Mouse (Mus musculus) cerebellum, adult (tissue): ENCODE data around the gene Fcnb.

Experiments
- ATAC-seq: cut with Nextera tagmentation; 2 replicates; pipeline ENCODE4 v1.9.2; 2017; ENCODE audit warnings: mild to moderate bottlenecking, moderate library complexity, mixed read lengths; ENCODE audit not compliant: insufficient number of reproducible peaks, low FRiP score, low TSS enrichment

Fcnb gene

GRCm38 (mm10) chr2:28036788-28037187 lies 47.9 kb downstream of the Fcnb start:
- ATAC-seq, result no peak

- no peak for ATAC-seq
These were observed 50.5 kb downstream of the Fcnb start for GRCm38 (mm10) chr2:28034011-28034710.

GRCm38 (mm10) chr2:28032469-28032868 lies 52.2 kb downstream of the Fcnb start:
- ATAC-seq, result no peak

GRCm38 (mm10) chr2:28031860-28032259 lies 52.8 kb downstream of the Fcnb start:
- ATAC-seq, result no peak
